Mouse (Mus musculus) liver, postnatal 0 days (tissue): ENCODE data around the gene Ankrd44. TPM values are rescaled to one million over a fixed set of nuclear protein-coding genes. Genes with fewer than 3 reads are reported as not detected.

Experiments used
- ATAC-seq: fragments of 200-750 bp; cut with Nextera tagmentation; 2 replicates; pipeline ENCODE4 v1.8.0; 2017; ENCODE audit warnings: mild to moderate bottlenecking, moderate library complexity
- DNase-seq: peaks from one replicate; pipeline ENCODE4 v3.0.0-alpha.2; 2016
- H3K27ac ChIP-seq: fragments of 300-500 bp; sonication (generic); 2 replicates; pipeline ENCODE4 v1.5.1; 2014; ENCODE audit warnings: antibody characterized with exemption, moderate library complexity, mild to moderate bottlenecking, low read depth
- H3K27me3 ChIP-seq: fragments of 300-500 bp; sonication (generic); 2 replicates; pipeline ENCODE4 v1.6.1; 2014; ENCODE audit warnings: low read length, control low read depth, mixed read lengths; ENCODE audit not compliant: insufficient read depth
- H3K36me3 ChIP-seq: fragments of 300-500 bp; sonication (generic); replicated peaks from 2 replicates; pipeline ENCODE4 v1.6.1; 2014; ENCODE audit warnings: mild to moderate bottlenecking, control low read depth, low read length, moderate library complexity, mixed read lengths; ENCODE audit not compliant: insufficient read depth
- H3K4me1 ChIP-seq: fragments of 300-500 bp; sonication (generic); 2 replicates; pipeline ENCODE4 v1.6.1; 2014; ENCODE audit warnings: antibody characterized with exemption, mild to moderate bottlenecking, control low read depth; ENCODE audit not compliant: insufficient read depth
- H3K4me2 ChIP-seq: fragments of 300-500 bp; sonication (generic); 2 replicates; pipeline ENCODE4 v1.6.1; 2014; ENCODE audit warnings: low read depth, mild to moderate bottlenecking, low read length, moderate library complexity, mixed read lengths
- H3K4me3 ChIP-seq: fragments of 300-500 bp; sonication (generic); 2 replicates; pipeline ENCODE4 v1.5.1; 2014; ENCODE audit warnings: low read depth, low read length
- H3K9ac ChIP-seq: fragments of 300-500 bp; sonication (generic); replicated peaks from 2 replicates; pipeline ENCODE4 v1.6.1; 2014; ENCODE audit warnings: mild to moderate bottlenecking, moderate library complexity
- H3K9me3 ChIP-seq: fragments of 300-500 bp; sonication (generic); 2 replicates; pipeline ENCODE4 v1.6.1; 2016; ENCODE audit warnings: mild to moderate bottlenecking, control low read depth, low read length, mixed read lengths
- CTCF ChIP-seq: sonication (generic); IDR thresholded peaks from 2 replicates; pipeline ENCODE4 v1.5.1; 2016; ENCODE audit warnings: antibody characterized with exemption, low read depth
- EP300 ChIP-seq: IDR thresholded peaks from 2 replicates; pipeline ENCODE4 v1.6.1; 2016; ENCODE audit warnings: antibody characterized with exemption, low read depth, mild to moderate bottlenecking
- WGBS: fragments of 180-500 bp; shearing (Covaris S2); extraction: QIAGEN DNeasy Blood & Tissue Kit; methylation state at CpG from one replicate; pipeline ENCODE4 v1.1.7; 2014; ENCODE audit not compliant: insufficient replicate concordance; 5-methylcytosine and 5-hydroxymethylcytosine counted together
- polyA plus RNA-seq: library from polyadenylated mRNA; unstranded; fragments of >200 nt; fragmentation: Nextera tagmentation; extraction: Ambion mirVana; gene quantifications from 2 replicates; pipeline ENCODE4 v1.2.1, GENCODE M21; 2015

The Ankrd44 gene
- polyA plus RNA-seq, 1 experiment from 2014 or later: 4.7 TPM

DNA sequence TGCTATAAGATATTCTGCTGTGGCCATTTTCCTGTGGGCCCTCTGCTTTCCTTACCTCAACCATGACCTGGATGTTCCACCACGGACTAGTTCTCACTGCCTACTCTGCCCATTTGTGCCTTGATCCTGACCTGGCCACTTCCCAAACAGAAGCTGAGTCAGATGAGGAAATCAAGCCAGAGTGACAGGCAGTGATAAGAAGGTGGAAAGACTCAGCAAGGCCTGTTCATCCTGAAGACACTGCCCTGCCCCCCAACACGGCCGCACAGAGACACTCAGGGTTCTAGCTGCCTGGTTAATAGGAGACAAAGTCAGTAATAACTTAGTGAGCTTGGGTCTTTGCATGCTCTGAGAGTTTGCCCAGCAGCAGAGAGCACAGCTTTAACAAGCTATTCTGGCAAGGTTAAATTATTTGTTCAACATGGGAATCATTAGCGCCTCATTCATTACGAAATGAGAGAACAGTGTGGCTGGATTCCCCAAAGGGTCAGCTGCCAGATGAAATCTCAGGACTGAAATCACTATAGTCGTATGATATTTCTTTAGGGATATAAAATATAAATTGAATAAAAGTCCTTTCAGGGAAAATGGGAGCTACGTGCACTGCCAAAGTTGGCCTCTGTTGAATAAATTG, 136.7 kb downstream of the Ankrd44 start:
- no peak for ATAC-seq

GRCm38 (mm10) chr1:54788337-54788736, 137.8 kb downstream of the Ankrd44 start:
- no peak for ATAC-seq
- DNase-seq: no peak
- TF ChIP-seq CTCF (no peak), EP300 (no peak)
- Histone ChIP-seq H3K27ac (no peak overlapping the region), H3K27me3 (no peaks in the 10 kb centered on the region), H3K36me3 (no peaks in the 10 kb centered on the region), H3K4me1 (no peaks in the 10 kb centered on the region), H3K9me3 (no peaks in the 10 kb centered on the region), H3K4me2 (no peak overlapping the region), H3K4me3 (no peak overlapping the region), H3K9ac (no peak overlapping the region)
- 80% methylated on average over 4 of the region's 4 CpGs for WGBS

More for the DNA sequence above, 136.7 kb downstream of the Ankrd44 start:
- no peak for DNase-seq
- H3K4me1 ChIP-seq: no peaks in the 10 kb centered on the region
- no peak overlapping the region for H3K9ac ChIP-seq
- no peaks in the 10 kb centered on the region for H3K9me3 ChIP-seq
- no peak overlapping the region for H3K4me3 ChIP-seq
- H3K27me3 ChIP-seq: no peaks in the 10 kb centered on the region
- WGBS: 57% methylated on average over 7 of the region's 7 CpGs
- H3K27ac ChIP-seq: no peak overlapping the region
- H3K4me2 ChIP-seq: no peak overlapping the region
- no peaks in the 10 kb centered on the region for H3K36me3 ChIP-seq
- TF ChIP-seq CTCF (no peak), EP300 (no peak)

DNA sequence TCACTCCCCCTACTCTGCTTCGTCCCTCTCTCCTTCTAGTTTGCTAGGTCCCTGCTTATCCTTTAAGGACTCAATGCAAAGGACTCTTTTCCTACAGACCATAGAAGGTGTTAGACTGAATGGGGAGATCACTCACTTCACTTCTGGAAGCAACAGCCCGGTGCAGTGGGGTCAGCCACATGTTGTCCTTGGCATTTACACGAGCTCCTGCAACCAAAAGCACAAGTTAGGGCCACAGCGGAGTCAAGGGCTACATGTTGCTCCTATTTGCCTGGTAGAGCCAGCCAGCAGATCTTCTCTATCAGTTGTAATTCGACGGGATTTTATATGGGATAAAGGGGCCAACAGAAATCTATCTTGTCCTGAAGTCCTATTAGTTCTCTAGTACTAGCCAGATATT, 148.0 kb downstream of the Ankrd44 start:
- H3K36me3 ChIP-seq: no peaks in the 10 kb centered on the region
- no peak for TF ChIP-seq CTCF
- H3K4me1 ChIP-seq: no peaks in the 10 kb centered on the region
- no peaks in the 10 kb centered on the region for H3K27me3 ChIP-seq
- ATAC-seq: no peak
- H3K27ac ChIP-seq: no peak overlapping the region
- no peak for DNase-seq
- no peaks in the 10 kb centered on the region for H3K9me3 ChIP-seq
- no peak overlapping the region for H3K4me3 ChIP-seq
- WGBS: 77% methylated on average over 6 of the region's 6 CpGs
- no peak overlapping the region for H3K9ac ChIP-seq
- no peak overlapping the region for H3K4me2 ChIP-seq

DNA sequence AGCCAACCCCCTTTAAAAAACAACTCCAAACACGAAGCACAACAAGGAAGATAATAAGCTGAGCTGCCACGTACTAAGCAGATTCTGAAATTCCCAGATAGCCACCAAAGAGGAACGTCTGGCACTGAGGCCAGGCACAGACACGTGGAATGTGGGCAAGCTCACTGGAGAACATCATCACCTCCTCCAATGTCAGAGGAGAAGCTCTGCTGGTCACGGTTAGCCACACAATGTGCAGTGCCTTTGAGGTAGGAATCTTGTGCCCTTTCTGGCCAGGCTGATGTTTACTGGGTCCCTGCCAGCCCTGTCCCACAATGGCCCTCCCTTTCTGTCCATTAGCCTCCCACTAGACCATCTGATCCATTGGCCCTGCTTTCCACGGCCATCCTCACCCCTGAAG, 149.1 kb downstream of the Ankrd44 start:
- Histone ChIP-seq H3K4me2 (no peak overlapping the region), H3K9ac (no peak overlapping the region), H3K4me3 (no peak overlapping the region), H3K27ac (no peak overlapping the region), H3K4me1 (no peaks in the 10 kb centered on the region), H3K27me3 (no peaks in the 10 kb centered on the region), H3K36me3 (no peaks in the 10 kb centered on the region), H3K9me3 (no peaks in the 10 kb centered on the region)
- no peak for TF ChIP-seq EP300
- no peak for ATAC-seq
- WGBS: 73% methylated on average over 6 of the region's 6 CpGs
- DNase-seq: no peak

- no peaks in the 10 kb centered on the region for H3K36me3 ChIP-seq
- peaks cover 1% of the 10 kb centered on the region; the same call in 1 of the 2 replicates for H3K9me3 ChIP-seq
- no peak overlapping the region for H3K27ac ChIP-seq
- TF ChIP-seq CTCF (no peak), EP300 (no peak)
- H3K27me3 ChIP-seq: no peaks in the 10 kb centered on the region
- no peak overlapping the region for H3K4me2 ChIP-seq
- ATAC-seq (no peak), DNase-seq (no peak)
- WGBS: 59% methylated on average over 8 of the region's 8 CpGs
- no peak overlapping the region for H3K9ac ChIP-seq
- H3K4me3 ChIP-seq: no peak overlapping the region
- no peaks in the 10 kb centered on the region for H3K4me1 ChIP-seq
Measured at GRCm38 (mm10) chr1:54776116-54776515, 150.1 kb downstream of the Ankrd44 start.

DNA sequence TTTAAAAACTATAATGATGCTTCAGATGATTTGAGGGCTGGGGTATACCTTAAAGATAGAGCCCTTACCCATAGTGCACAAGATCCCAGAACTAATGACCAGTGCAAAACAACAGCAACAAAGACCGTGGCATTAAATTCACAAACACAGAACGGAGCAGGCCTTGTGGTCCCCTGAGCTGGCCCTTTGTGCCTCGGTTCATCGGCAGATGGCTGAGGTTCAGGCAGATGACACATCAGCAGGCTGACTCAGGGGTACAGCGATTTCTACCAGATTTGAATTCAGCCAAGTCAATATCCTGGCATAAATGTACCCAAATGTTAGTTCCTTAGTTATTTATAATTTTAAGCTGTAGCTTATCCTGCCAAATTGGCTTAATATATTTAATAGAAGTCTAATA, 153.3 kb downstream of the Ankrd44 start:
- no peak for TF ChIP-seq EP300
- TF ChIP-seq CTCF: no peak
- 73% methylated on average over 5 of the region's 5 CpGs for WGBS
- no peak for DNase-seq
- Histone ChIP-seq H3K9me3 (peaks cover 6% of the 10 kb centered on the region; the same call in 1 of the 2 replicates), H3K36me3 (no peaks in the 10 kb centered on the region), H3K27me3 (no peaks in the 10 kb centered on the region), H3K4me1 (no peaks in the 10 kb centered on the region), H3K9ac (no peak overlapping the region), H3K4me2 (no peak overlapping the region), H3K4me3 (no peak overlapping the region), H3K27ac (no peak overlapping the region)
- no peak for ATAC-seq

GRCm38 (mm10) chr1:54771471-54771870, 154.7 kb downstream of the Ankrd44 start:
- H3K9ac ChIP-seq: no peak overlapping the region
- no peak overlapping the region for H3K4me3 ChIP-seq
- H3K36me3 ChIP-seq: no peaks in the 10 kb centered on the region
- TF ChIP-seq CTCF (no peak), EP300 (no peak)
- no peak for DNase-seq
- no peak for ATAC-seq
- 74% methylated on average over 3 of the region's 3 CpGs for WGBS
- no peaks in the 10 kb centered on the region for H3K4me1 ChIP-seq
- no peak overlapping the region for H3K27ac ChIP-seq
- H3K4me2 ChIP-seq: no peak overlapping the region
- H3K27me3 ChIP-seq: no peaks in the 10 kb centered on the region
- peaks cover 6% of the 10 kb centered on the region; the same call in 1 of the 2 replicates for H3K9me3 ChIP-seq
